Mouse (Mus musculus): ENCODE measurements at regions not wholly inside any gene's neighbourhood (a gene's known extent, or its start where the extent isn't known, plus 50 kb on each side); places are given as distances from the start of the nearest gene placed in this dataset.

DNA sequence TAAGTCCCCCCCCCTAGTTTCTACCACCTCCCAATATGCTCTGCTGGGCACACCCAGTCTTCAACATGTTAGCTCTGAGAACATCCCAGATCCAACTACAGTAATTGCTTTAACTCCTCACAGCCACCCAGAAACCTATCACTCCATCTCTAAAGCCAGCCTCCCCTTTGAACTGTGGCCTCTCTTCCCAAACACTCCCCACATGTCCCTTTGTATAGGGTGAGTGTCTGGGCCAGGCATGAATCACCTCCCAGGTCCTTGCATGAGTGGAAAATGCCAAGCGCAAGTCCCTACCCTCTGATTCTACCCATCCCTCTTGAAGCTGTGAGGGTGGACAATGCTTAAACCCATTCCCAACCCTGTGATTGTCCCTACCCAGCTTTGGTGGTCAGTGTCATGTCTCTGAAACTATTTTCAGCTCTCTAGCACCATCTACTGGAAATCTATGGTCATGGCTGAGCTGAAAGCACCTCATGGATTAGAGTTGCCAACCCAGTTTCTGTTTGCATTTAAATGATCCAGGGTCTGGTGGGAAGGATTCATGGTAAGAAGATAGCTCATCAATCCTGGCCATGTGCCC lies 162.6 kb upstream of the Nckap5 start:
- TF ChIP-seq POLR2A (IDR thresholded peaks at IDR 0.05; ENCODE audit: low read depth, low read length) (no peak), CTCF (conservative IDR thresholded peaks at IDR 0.05; ENCODE audit: insufficient read depth, insufficient read length, low read depth, low read length) (peak; percentile 46)

All from kidney, adult 2 months (tissue).